Mouse (Mus musculus): ENCODE measurements at regions not wholly inside any gene's neighbourhood (a gene's known extent, or its start where the extent isn't known, plus 50 kb on each side); places are given as distances from the start of the nearest gene placed in this dataset.

- no peak for DNase-seq (ENCODE audit: low read depth, low spot score)
Observed at GRCm38 (mm10) chr19:24622776-24623175, 51.0 kb upstream of the Tmem252 start.

- DNase-seq (ENCODE audit: low read depth, low spot score), result no peak
Observed at GRCm38 (mm10) chr19:24622309-24622708, 51.5 kb upstream of the Tmem252 start.

DNA sequence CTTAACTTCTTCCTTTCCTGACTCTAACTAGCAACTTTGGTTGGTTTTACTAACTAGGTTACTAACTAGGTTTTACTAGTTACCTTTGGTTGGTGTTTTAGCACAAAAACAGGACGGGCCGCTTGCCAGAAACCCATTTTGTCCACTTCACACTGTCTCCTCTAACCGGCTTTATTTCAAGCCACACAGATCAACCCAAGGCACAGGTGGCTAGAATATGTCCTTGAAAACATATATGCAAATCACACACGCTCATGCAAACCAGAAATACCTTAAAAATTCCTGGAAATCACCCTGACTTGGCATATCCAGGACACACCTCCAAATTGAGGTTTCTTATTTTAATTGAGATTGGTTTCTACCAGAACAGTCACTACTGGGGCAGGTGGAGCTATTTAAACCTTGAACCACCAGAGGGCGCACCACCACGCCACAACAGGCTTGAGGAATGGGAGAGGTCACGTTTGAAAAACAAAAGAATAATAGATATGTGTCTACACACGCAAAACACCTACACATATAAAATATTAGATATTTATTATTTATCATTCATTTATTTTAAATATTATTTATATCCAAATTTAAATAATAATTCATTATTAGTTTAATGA lies 52.1 kb upstream of the Tmem252 start:
- DNase-seq (ENCODE audit: low read depth, low spot score), result peak; percentile 85

GRCm38 (mm10) chr19:24615762-24616310 lies 58.0 kb upstream of the Tmem252 start:
- no peak for DNase-seq (ENCODE audit: low read depth, low spot score)

DNA sequence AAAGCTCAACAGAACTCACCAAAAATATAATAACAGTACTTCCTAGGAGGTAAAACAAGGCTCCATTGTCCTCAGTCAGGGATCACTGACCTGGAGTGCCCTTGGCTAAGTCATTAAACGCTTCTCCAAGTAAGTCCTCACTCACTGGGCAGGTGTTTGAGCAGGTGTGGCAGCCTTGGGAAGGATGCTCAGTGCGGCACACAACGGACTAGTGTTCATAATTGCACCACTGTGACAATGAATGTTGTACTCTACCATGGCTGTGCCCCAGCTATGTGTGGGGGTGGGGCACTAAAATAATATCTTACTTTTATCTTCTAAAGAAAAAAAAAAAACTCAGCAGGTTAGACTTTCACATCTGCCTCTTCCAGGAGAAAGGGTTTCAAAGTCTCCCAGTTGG lies 52.2 kb upstream of the Pip5k1b start:
- DNase-seq (ENCODE audit: low read depth, low spot score), result no peak

GRCm38 (mm10) chr19:24606390-24606976 lies 50.8 kb upstream of the Pip5k1b start:
- peak; percentile 54 for DNase-seq (ENCODE audit: low read depth, low spot score)

Data from CD4-positive, CD25-positive, alpha-beta regulatory T cell, adult 2 months (primary cell).